8 mouse cellular contexts compared by ENCODE assay signal in the genomic region with DNA sequence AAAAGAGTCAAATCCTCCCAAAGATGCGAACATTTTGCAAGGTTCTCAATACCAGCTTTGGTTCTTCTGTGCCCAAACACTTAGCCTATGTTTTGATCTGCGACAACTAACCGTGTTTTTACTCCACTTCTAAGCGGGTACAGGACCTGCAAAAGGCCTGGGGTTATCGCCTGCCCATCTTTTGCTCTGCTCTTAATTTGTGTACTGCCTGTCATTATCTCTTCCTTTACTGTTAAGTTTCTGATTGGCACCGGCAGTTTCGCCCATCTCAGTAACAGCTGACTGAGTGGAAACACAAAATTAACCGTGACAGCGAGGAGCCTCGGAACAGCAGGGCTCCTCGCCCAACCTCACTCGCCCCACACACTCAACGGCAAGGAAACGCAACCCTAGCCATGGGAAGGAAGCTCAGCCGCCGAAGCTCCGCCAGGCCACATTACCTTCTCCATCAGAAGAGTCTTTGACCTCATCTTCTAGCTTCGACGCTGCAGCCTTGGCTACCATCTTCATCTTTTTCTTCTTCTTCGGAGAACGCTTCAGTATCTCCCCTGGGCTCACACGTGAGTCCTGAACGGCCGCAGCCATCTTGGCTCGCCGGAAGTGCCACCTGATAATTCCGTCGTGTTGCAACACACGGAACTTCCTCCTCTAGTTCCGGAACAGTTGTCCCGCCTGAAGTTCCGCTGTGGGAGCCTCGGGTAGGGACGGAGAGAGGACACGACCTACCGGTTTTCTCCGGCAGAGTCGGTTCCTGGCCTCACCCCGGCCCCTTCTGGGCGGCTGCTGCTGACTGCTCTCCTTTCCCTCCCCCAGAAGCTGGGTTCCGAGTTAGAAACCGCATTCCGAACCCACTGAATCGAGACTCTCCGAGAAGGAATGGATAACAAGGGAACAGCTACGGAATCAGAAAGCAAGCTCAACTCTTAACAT. TPM values are rescaled to one million over a fixed set of nuclear protein-coding genes. Genes with fewer than 3 reads are reported as not detected.
A peak's percentile ranks its signal among the peaks of the same experiment; 100 is the strongest.
DNase-seq lines count a peak whose midpoint lies in the region; ATAC-seq and TF ChIP-seq lines count a peak whose summit lies in the region.

Gene Rrp15 (minus strand): TSS at position 635 of the 930 bp plus-strand sequence.

- peak; percentile 97 for DNase-seq in brain, embryonic 14.5 days (ENCODE audit: low read depth)
- peak; percentile 79 for DNase-seq in liver, adult 2 months (ENCODE audit: extremely low read depth, low read depth, low spot score)
- DNase-seq in splenic B cell, adult 2 months (ENCODE audit: low read depth, low spot score) = peak; percentile 91

- H3K4me1 ChIP-seq in erythroblast, embryonic 14.5 days (ENCODE audit: control insufficient read depth) = peaks cover 23% of the 10 kb centered on the region
- H3K4me1 ChIP-seq in heart, embryonic 11.5 days (ENCODE audit: control insufficient read depth, insufficient read depth, low read length) = peaks cover 13% of the 10 kb centered on the region
- H3K4me1 ChIP-seq in kidney, embryonic 16.5 days (ENCODE audit: insufficient read depth, low read length) = peaks cover 16% of the 10 kb centered on the region
- peaks cover 7% of the 10 kb centered on the region for H3K4me1 ChIP-seq in liver, adult 2 months (ENCODE audit: control insufficient read depth, insufficient read depth, low read length)

- under 1% methylated on average over 46 of the region's 46 CpGs for WGBS in heart, embryonic 11.5 days (ENCODE audit: insufficient replicate concordance)
- WGBS in kidney, embryonic 16.5 days = under 1% methylated on average over 46 of the region's 46 CpGs
- under 1% methylated on average over 46 of the region's 46 CpGs for WGBS in liver, adult 2 months

- peak within 1 kb of the TSS; percentile 77 for H3K4me3 ChIP-seq in C2C12 (ENCODE audit: insufficient read depth, poor library complexity, severe bottlenecking)
- H3K4me3 ChIP-seq in erythroblast, embryonic 14.5 days (replicated peaks) = peak within 1 kb of the TSS; percentile 72
- peak within 1 kb of the TSS; percentile 91 for H3K4me3 ChIP-seq in heart, embryonic 11.5 days (ENCODE audit: low read depth, low read length)
- peak within 1 kb of the TSS; percentile 77 for H3K4me3 ChIP-seq in kidney, embryonic 16.5 days (ENCODE audit: low read length)
- peak within 1 kb of the TSS; percentile 86 for H3K4me3 ChIP-seq in liver, adult 2 months (ENCODE audit: insufficient read depth, low read depth, low read length)
- peak within 1 kb of the TSS; percentile 91 for H3K4me3 ChIP-seq in myocyte

- peak within 1 kb of the TSS; percentile 96 for H3K9ac ChIP-seq in heart, embryonic 11.5 days (ENCODE audit: low read depth, low read length)
- peak within 1 kb of the TSS; percentile 85 for H3K9ac ChIP-seq in kidney, embryonic 16.5 days (replicated peaks; ENCODE audit: low read length)
- H3K9ac ChIP-seq in liver, adult 2 months (ENCODE audit: low read depth, low read length) = peak within 1 kb of the TSS; percentile 79

- H3K4me2 ChIP-seq in heart, embryonic 11.5 days = peak within 1 kb of the TSS; percentile 92
- H3K4me2 ChIP-seq in kidney, embryonic 16.5 days (replicated peaks; ENCODE audit: low read depth, low read length) = peak within 1 kb of the TSS; percentile 71
- peak within 1 kb of the TSS; percentile 94 for H3K4me2 ChIP-seq in myocyte (ENCODE audit: low read depth)

- H3K36me3 ChIP-seq in C2C12 (ENCODE audit: control insufficient read depth, insufficient read depth) = peaks cover 21% of the 10 kb centered on the region
- H3K36me3 ChIP-seq in erythroblast, embryonic 14.5 days (ENCODE audit: control insufficient read depth) = peaks cover 4% of the 10 kb centered on the region
- H3K36me3 ChIP-seq in heart, embryonic 11.5 days (ENCODE audit: control insufficient read depth, insufficient read depth, low read length) = no peaks in the 10 kb centered on the region
- no peaks in the 10 kb centered on the region for H3K36me3 ChIP-seq in kidney, embryonic 16.5 days (ENCODE audit: insufficient read depth, low read length)
- H3K36me3 ChIP-seq in liver, adult 2 months (ENCODE audit: control insufficient read depth, insufficient read depth, low read length) = no peaks in the 10 kb centered on the region
- no peaks in the 10 kb centered on the region for H3K36me3 ChIP-seq in myocyte (ENCODE audit: control insufficient read depth, insufficient read depth)
- no peaks in the 10 kb centered on the region for H3K36me3 ChIP-seq in splenic B cell, adult 2 months (ENCODE audit: control insufficient read depth, insufficient read depth, low read length, poor library complexity, severe bottlenecking)

- H3K79me2 ChIP-seq in C2C12 (ENCODE audit: control insufficient read depth, insufficient read depth) (peaks cover 61% of the 10 kb centered on the region), myocyte (ENCODE audit: control insufficient read depth, insufficient read depth) (peaks cover 58% of the 10 kb centered on the region)
- peaks cover under 1% of the 10 kb centered on the region; the same call in 1 of the 2 replicates for H3K79me2 ChIP-seq in liver, adult 2 months (ENCODE audit: control insufficient read depth, insufficient read depth, low read length)

- peak within 1 kb of the TSS; percentile 42; the same call in 1 of the 2 replicates for H3K27ac ChIP-seq in heart, embryonic 11.5 days (ENCODE audit: low read depth, low read length)
- H3K27ac ChIP-seq in kidney, embryonic 16.5 days (ENCODE audit: low read length) = peak within 1 kb of the TSS; percentile 88
- peak within 1 kb of the TSS; percentile 59 for H3K27ac ChIP-seq in liver, adult 2 months (replicated peaks; ENCODE audit: insufficient read depth, low read depth, low read length)

- TF ChIP-seq CTCF in C2C12 (IDR thresholded peaks at IDR 0.05; ENCODE audit: control insufficient read depth, insufficient read depth, insufficient read length) = no peak
- no peak for TF ChIP-seq CTCF in brain, embryonic 14.5 days (IDR thresholded peaks at IDR 0.05; ENCODE audit: borderline replicate concordance, extremely low read depth, insufficient read depth, insufficient read length)
- TF ChIP-seq CTCF in liver, adult 2 months (IDR thresholded peaks at IDR 0.05; ENCODE audit: low read depth, low read length) = no peak

- H3K9me3 ChIP-seq in erythroblast, embryonic 14.5 days (ENCODE audit: control insufficient read depth, low read length) = no peaks in the 10 kb centered on the region
- H3K9me3 ChIP-seq in heart, embryonic 11.5 days (replicated peaks; ENCODE audit: control insufficient read depth, low read length) = no peaks in the 10 kb centered on the region
- no peaks in the 10 kb centered on the region for H3K9me3 ChIP-seq in kidney, embryonic 16.5 days (ENCODE audit: low read length)

- H3K27me3 ChIP-seq in C2C12 (ENCODE audit: control insufficient read depth, insufficient read depth, insufficient read length) = no peaks in the 10 kb centered on the region
- H3K27me3 ChIP-seq in erythroblast, embryonic 14.5 days (ENCODE audit: control insufficient read depth) = no peaks in the 10 kb centered on the region
- no peaks in the 10 kb centered on the region for H3K27me3 ChIP-seq in heart, embryonic 11.5 days (ENCODE audit: control insufficient read depth, insufficient read depth, low read length)
- H3K27me3 ChIP-seq in kidney, embryonic 16.5 days (ENCODE audit: insufficient read depth, low read length) = no peaks in the 10 kb centered on the region
- no peaks in the 10 kb centered on the region for H3K27me3 ChIP-seq in liver, adult 2 months (ENCODE audit: control insufficient read depth, insufficient read depth, low read length)
- no peaks in the 10 kb centered on the region for H3K27me3 ChIP-seq in myocyte (ENCODE audit: control insufficient read depth, insufficient read depth, insufficient read length)
- no peaks in the 10 kb centered on the region for H3K27me3 ChIP-seq in splenic B cell, adult 2 months (ENCODE audit: control insufficient read depth, insufficient read depth, low read length, poor library complexity, severe bottlenecking)

- H3ac ChIP-seq in C2C12 (ENCODE audit: control insufficient read depth, insufficient read length, low read depth) (peak within 1 kb of the TSS; percentile 91), myocyte (ENCODE audit: control insufficient read depth, insufficient read length) (peak within 1 kb of the TSS; percentile 39)

- ATAC-seq in heart, embryonic 11.5 days (replicated peaks; ENCODE audit: insufficient number of reproducible peaks, low FRiP score, low TSS enrichment) = peak; percentile 74
- peak; percentile 96 for ATAC-seq in kidney, embryonic 16.5 days (ENCODE audit: low FRiP score, low TSS enrichment)

- peak; percentile 73; the same call in 1 of the 2 replicates for TF ChIP-seq POLR2A in brain, embryonic 14.5 days (IDR thresholded peaks at IDR 0.05; ENCODE audit: borderline replicate concordance, extremely low read depth, insufficient read depth, insufficient read length, poor library complexity, severe bottlenecking)
- TF ChIP-seq POLR2A in liver, adult 2 months (IDR thresholded peaks at IDR 0.05; ENCODE audit: extremely low read depth, insufficient read depth, low read length) = 0 out of 2 replicates have a peak, but pooled peaks have one; percentile 30
- TF ChIP-seq POLR2A in myocyte (IDR thresholded peaks at IDR 0.05; ENCODE audit: insufficient read length, low read depth) = peak; percentile 77

- peaks cover 50% of the 10 kb centered on the region for H3K79me3 ChIP-seq in C2C12 (ENCODE audit: low read depth)

TF ChIP-seq in C2C12, 6 proteins besides CTCF, POLR2A, EP300 and RAD21:
- TF ChIP-seq MAX (IDR thresholded peaks at IDR 0.05) (peak; percentile 96), USF1 (IDR thresholded peaks at IDR 0.05; ENCODE audit: low read depth) (no peak), MYOD1 (IDR thresholded peaks at IDR 0.05; ENCODE audit: control insufficient read depth, insufficient read length, low read depth) (peak; percentile 78), CEBPB (IDR thresholded peaks at IDR 0.05; ENCODE audit: low read depth) (peak; percentile 69)

TF ChIP-seq in myocyte, 11 proteins besides CTCF, POLR2A, EP300 and RAD21 (continues in another document):
- TF ChIP-seq POLR2AphosphoS2 (IDR thresholded peaks at IDR 0.05; ENCODE audit: insufficient read length, low read depth) (peak; percentile 87), CEBPB (IDR thresholded peaks at IDR 0.05; ENCODE audit: insufficient read depth, poor library complexity, severe bottlenecking) (peak; percentile 54; the same call in 1 of the 2 replicates), USF1 (IDR thresholded peaks at IDR 0.05; ENCODE audit: low read depth) (no peak), REST (IDR thresholded peaks at IDR 0.05; ENCODE audit: insufficient read depth, insufficient read length) (peak; percentile 8), E2F4 (IDR thresholded peaks at IDR 0.05; ENCODE audit: insufficient read depth) (no peak), SRF (IDR thresholded peaks at IDR 0.05; ENCODE audit: control insufficient read depth, insufficient read length, low read depth) (peak; percentile 56)

RNA-seq across cellular contexts. Expression of gene Rrp15, which starts in this region (rescaled TPM):
- polyA plus RNA-seq in C2C12 (2012; fragmentation: generic; extraction: Trizol) (31.0 TPM), myocyte (2012; fragmentation: generic; extraction: Trizol) (19.9 TPM)
- 14.8 and 18.7 TPM in 2 replicates for polyA plus RNA-seq in brain, embryonic 14.5 days (2012; rRNA removed)
- polyA plus RNA-seq in erythroblast, embryonic 14.5 days (2012) = 0.16 and 0.26 TPM in 2 replicates
- 45.6 and 49.5 TPM in 2 replicates for polyA plus RNA-seq in heart, embryonic 11.5 days (2014; fragmentation: Nextera tagmentation; extraction: Ambion mirVana)
- 69.3 and 73.1 TPM in 2 replicates for polyA plus RNA-seq in kidney, embryonic 16.5 days (2015; fragmentation: Nextera tagmentation; extraction: Ambion mirVana)
- total RNA-seq in liver, adult 2 months (2014; rRNA removed) = 7.1 and 10.6 TPM in 2 replicates
- 2.3 and 2.6 TPM in 2 replicates for polyA plus RNA-seq in liver, adult 2 months (2012; rRNA removed)

Comparison
In these comparisons a context has a peak if more than half of its experiments do, and no peak if none do; other contexts are left out.
1. Peak in every context shown above with its lines: DNase-seq, ATAC-seq, H3K4me3 ChIP-seq and H3K27ac ChIP-seq.